Mouse (Mus musculus) left cerebral cortex, adult 11 months (tissue): ENCODE results near the gene Ago4.
"Not testable (repeated sequence)": the region's sequence is repeated elsewhere in the genome, so short reads cannot be mapped to it uniquely, and the experiment has no call there.

Experiments
- DNase-seq: peaks from one replicate; pipeline ENCODE4 v3.0.0; 2022; ENCODE audit warnings: low spot score

The Ago4 gene

GRCm38 (mm10) chr4:126532827-126533728 is at the start of gene Ago4:
Ago4 (minus strand) TSS chr4:126533472.
- no peak for DNase-seq

DNA sequence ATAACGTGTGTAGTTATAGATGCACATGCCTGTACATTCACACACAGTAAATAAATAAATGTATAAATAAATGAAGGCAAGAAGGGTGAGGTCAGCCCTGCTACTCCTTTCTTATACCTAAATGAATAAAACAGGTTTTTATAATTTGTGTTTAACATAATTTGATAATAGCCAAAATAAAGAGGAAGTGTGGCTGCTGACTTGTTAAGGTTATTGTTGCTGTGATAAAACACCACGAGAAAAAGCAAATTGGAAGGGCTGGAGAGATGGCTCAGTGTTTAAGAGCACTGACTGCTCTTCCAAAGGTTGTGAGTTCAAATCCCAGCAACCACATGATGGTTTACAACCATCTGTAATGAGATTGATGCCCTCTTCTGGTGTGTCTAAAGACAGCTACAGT is 45.8 kb upstream of the Ago4 start:
- no peak for DNase-seq

- no peak for DNase-seq
Observed at GRCm38 (mm10) chr4:126577920-126578319, 44.6 kb upstream of the Ago4 start.

GRCm38 (mm10) chr4:126576281-126576680 is 43.0 kb upstream of the Ago4 start:
- no peak for DNase-seq

GRCm38 (mm10) chr4:126569783-126570182 is 36.5 kb upstream of the Ago4 start:
- no peak for DNase-seq

DNA sequence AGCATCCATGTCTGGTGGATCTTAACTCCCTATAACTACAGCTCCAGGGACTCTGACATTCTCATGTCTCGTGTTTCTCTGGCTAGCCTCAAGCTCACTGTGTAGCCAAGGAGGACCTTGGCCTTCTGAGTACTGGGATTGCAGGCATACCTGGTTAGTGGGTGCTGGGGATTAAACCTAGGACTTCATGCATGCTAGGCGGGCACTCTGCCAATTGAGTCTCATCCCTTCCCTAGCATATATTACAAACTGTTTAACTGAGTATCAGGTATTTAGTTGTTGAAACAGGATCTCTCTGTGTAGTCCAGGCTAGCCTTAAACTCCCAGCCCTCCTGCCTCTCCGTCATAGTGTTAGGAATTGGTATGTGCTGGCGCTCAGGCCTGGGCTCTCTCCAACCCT is 34.0 kb upstream of the Ago4 start:
- no peak for DNase-seq

DNA sequence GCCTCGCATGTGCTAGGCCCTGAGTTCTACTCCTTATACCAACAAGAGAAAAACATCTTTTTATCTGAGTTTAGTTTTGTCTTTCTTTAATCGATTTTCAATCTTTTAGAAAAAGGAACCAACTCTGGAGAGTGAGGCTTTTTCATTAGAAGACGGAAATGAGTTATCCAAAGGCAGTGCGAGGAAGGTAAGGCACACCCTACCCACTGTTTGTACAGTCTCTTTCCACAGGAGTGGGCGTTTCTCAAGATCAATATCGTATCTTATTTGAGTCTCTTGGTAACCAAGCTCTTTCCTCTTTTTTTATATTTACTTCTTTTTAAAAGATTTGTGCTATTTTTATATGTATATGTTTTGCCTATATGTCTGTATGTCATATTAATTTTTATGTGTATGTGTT is 30.5 kb upstream of the Ago4 start:
- no peak for DNase-seq

- no peak for DNase-seq
Observed at GRCm38 (mm10) chr4:126556809-126557711, 23.8 kb upstream of the Ago4 start, which contains the start of gene Clspn. Clspn (plus strand) TSS chr4:126556935.

DNA sequence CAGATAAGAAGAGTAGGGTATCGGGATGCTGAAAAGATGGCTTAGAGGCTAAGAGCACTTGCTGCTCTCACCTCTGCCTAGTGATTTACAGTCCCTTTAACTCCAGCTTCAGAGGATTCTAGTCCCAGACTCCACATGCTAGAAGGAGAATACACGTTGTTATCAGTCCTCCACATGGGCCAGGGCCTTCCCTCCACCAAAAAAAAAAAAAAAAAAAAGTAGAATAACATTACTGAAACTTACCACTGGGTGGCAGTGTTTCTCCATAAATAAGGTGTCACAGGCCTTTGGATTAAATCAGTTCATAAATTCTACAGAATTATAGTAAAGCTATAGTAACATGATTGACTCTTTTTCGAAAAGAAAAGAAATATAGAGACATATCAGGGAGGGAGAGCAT is 21.2 kb upstream of the Ago4 start:
- DNase-seq = no peak

GRCm38 (mm10) chr4:126553685-126554084 is 20.4 kb upstream of the Ago4 start:
- DNase-seq = no peak

DNA sequence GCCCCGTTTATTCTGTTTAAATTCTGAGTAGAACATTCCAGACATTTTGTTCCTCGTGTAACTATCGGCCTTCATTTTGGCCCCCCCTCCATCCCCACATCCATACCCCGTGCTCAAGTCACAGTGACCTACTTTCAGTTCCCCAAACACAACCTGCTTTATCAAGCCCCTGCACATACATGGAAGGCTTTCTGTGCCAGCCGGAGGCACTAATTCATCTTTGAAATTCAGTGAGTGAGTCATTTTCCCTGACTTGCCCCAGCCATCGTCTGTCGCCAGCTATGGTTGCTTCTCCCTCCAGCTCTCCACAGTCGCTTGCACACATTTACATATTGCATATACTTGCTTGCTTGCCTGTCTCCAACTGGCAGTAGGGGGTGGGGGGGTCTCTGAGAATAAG is 19.8 kb upstream of the Ago4 start:
- DNase-seq = no peak

GRCm38 (mm10) chr4:126552136-126552535 is 18.9 kb upstream of the Ago4 start:
- DNase-seq = no peak

- DNase-seq = no peak
Observed at GRCm38 (mm10) chr4:126546183-126546582, 12.9 kb upstream of the Ago4 start.

GRCm38 (mm10) chr4:126545703-126546102 is 12.4 kb upstream of the Ago4 start:
- no peak for DNase-seq

DNA sequence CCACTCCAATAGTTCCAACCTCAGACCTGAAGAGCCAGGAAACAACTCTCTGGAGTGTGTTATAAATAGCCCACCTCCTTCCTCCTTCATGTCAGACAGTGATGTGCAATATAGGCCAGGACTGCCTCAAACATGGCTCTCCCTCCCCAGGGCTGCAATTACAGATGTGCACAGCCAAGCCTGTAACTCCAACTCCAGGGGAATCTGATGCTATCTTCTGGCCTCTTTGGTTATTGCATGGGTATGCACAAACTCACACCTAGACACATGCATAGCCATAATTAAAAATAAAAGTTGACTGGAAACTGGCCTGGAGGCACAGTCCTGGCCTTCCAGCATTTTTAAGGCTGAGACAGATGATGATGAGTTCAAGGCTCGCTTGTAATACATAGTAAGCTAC is 11.7 kb upstream of the Ago4 start:
- DNase-seq = no peak

- no peak for DNase-seq
Observed at GRCm38 (mm10) chr4:126542838-126543237, 9.6 kb upstream of the Ago4 start.

GRCm38 (mm10) chr4:126540487-126541071 is 7.3 kb upstream of the Ago4 start:
- DNase-seq = no peak

GRCm38 (mm10) chr4:126536865-126537264 is 3.6 kb upstream of the Ago4 start:
- no peak for DNase-seq

GRCm38 (mm10) chr4:126535631-126536030 is 2.4 kb upstream of the Ago4 start:
- not testable (repeated sequence) for DNase-seq

DNA sequence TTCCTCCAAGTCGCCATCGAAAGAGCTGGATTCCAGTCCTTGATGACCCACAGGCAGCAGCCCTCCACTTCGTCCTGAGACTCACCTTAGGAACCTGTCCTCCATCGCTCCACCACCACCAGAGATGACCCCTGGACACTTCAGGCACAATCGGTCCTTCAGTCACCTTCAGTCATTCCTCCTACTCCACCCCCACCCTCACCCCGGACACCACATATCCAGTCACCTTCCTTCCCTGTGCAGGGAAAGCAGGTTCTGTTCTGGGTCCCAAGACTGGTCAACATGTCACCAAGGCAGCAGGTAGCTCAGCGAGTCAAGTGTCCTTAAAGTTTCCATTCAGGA is 428 bp upstream of the Ago4 start:
- DNase-seq = no peak

- no peak for DNase-seq
Observed at GRCm38 (mm10) chr4:126532292-126532691, 980 bp downstream of the Ago4 start.

DNA sequence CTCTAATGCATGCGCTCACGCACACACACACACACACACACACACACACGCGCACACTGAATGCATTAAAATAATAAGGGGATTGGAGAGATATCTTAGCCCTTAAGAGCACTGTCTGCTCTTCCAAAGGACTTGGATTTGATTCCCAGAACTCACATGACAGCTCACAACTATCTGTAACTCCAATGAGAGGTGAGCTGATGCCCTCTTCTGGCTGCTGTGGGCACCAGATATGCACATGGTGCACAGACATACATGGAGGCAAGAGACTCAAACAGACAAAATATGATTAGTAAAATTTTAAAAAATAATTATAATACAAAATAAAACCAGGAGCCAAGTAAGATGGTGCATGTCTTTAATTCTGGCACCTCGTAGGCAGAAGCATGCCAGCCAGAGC is 6.4 kb downstream of the Ago4 start:
- DNase-seq = no peak

DNA sequence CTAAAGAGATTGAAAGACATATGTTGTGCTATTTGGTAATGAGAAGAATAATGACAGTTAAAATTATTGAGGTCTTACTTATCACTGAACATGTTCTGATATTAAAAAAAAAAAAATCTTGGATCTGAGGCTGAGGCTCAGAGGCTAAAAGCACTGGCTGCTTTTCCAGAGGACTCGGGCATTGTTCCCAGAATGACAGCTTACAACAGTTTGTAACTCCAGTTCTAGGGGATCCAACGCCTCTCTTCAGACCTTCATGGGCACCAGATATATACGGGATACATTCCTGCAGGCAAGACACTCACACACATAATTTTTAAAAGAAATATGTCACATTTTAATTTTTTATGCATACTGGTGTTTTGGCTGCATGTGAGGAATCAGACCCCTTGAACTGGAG is 7.1 kb downstream of the Ago4 start:
- DNase-seq = no peak
